Mouse (Mus musculus) lung, postnatal 0 days (tissue): ENCODE results near the gene Topors.

Experiments used
- CTCF ChIP-seq: IDR thresholded peaks from 2 replicates; pipeline ENCODE4 v1.5.1; 2016; ENCODE audit warnings: antibody characterized with exemption, mild to moderate bottlenecking
- EP300 ChIP-seq: IDR thresholded peaks from 2 replicates; pipeline ENCODE4 v1.6.1; 2016; ENCODE audit warnings: antibody characterized with exemption, mild to moderate bottlenecking, control low read depth

DNA sequence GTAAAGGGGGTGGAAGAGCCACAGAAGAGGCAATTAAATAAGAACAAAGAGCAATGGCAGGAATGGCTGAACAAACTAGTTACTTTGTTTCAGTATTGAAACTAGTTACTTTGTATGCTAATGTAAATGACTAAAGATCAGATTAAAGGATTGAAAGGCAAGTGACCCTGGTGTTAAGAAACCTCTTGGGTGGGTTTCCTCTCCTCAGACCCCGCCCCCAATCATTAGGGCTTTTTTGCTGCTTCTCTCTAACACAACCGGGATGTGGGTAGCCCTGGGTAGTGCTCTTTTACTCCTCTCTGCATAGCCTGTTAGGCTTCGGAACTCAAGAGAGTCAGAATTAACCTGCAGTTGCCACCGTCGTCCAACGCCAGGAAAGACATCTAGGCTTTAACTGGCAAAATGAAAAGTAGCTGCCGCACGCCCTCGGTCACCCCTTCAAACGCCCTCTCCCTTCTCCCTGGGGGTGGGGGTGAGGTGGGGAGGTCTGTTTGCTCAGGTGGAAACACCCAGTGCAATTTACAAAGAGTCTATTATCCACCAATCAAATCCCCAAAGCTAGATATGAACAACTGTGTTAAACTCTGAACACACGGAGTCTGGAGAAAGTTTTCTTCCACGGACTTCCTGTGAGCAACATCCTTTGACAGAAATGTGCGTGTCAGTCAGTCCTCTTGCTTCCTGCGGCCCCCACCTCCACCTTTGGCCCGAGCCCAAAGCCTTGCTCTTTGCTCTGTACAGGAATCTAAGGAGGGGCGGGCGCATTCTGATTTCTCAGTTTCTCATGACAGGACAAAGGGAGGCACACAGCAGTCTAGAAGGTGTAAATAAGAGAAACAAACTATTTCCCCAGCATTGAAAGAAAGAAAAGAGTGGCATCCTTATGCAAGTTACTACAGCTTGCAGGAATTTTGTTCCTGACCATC is 30.9 kb downstream of the Topors start:
- TF ChIP-seq CTCF (no peak), EP300 (0 out of 2 replicates have a peak, but pooled peaks have one; percentile 3)
